Mouse (Mus musculus): ENCODE measurements around the gene Apc2.
"Not testable (repeated sequence)": the region's sequence is repeated elsewhere in the genome, so short reads cannot be mapped to it uniquely, and the experiment has no call there.

The Apc2 gene

GRCm38 (mm10) chr10:80295618-80296425 is at the start of gene Apc2:
Apc2 (plus strand) TSS chr10:80295977.
- peak; percentile 76 to 81 for DNase-seq

GRCm38 (mm10) chr10:80247849-80248248 is 47.9 kb upstream of the Apc2 start:
- DNase-seq, result no peak

DNA sequence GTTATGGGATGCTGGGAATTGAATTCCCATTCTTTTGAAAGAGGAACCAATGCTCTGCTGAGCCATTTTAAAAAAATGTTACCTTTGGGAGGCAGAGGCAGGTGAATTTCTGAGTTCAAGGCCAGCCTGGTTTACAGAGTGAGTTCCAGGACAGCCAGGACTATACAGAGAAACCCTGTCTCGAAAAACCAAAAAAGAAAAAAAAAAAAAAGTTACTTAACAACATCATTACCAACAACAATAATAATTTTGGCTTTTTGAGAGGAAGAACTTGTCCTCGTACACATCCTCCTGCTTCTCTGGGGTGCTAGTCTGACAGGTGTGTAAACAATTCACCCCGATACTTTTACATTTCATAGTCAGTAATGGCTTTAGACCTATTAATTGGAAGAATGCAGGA is 47.3 kb upstream of the Apc2 start:
- not testable (repeated sequence) for DNase-seq

- DNase-seq, result peak; percentile 95 to 97
Measured at GRCm38 (mm10) chr10:80248971-80249640, 46.7 kb upstream of the Apc2 start, which contains the start of gene Ndufs7. Ndufs7 (plus strand) TSS chr10:80249121.

DNA sequence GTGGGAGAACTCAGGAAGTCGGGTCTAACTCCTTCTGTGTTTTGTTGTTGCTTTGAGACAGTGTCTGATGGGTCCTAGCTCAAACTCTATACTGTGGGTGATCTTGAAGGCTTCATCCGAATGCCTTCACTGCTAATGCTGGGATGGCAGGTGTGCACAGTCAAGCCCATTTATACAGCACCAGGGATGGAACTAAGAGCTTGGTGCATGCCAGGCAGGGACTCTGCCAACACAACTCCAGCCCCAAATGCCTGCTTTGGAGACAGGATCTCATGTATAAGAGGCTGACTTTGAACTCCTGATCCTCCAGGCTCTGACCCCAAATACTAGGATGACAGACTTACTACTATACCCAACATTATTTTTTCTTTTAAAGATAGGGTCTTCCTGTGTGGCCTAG is 45.7 kb upstream of the Apc2 start:
- no peak for DNase-seq

DNA sequence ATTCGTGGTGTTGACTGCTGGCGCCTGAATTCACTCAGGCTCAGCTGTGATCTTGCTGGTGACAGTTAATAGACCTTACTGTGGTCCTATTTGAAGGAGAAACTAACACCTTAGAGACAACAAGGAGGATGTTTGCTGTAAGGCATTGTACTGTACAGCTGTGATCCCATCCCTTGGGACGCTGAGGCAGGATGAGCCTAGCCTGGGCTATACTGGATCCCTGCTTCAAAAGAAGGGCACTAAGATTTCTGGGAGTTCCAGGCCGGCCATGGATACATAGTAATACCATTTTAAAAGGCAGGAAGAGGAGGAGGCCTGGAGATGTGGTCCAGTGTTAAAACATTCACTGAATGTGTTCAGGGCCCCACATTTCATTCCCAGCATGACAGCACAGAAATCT is 45.2 kb upstream of the Apc2 start:
- no peak for DNase-seq

- no peak for DNase-seq
Measured at GRCm38 (mm10) chr10:80252011-80252410, 43.8 kb upstream of the Apc2 start.

DNA sequence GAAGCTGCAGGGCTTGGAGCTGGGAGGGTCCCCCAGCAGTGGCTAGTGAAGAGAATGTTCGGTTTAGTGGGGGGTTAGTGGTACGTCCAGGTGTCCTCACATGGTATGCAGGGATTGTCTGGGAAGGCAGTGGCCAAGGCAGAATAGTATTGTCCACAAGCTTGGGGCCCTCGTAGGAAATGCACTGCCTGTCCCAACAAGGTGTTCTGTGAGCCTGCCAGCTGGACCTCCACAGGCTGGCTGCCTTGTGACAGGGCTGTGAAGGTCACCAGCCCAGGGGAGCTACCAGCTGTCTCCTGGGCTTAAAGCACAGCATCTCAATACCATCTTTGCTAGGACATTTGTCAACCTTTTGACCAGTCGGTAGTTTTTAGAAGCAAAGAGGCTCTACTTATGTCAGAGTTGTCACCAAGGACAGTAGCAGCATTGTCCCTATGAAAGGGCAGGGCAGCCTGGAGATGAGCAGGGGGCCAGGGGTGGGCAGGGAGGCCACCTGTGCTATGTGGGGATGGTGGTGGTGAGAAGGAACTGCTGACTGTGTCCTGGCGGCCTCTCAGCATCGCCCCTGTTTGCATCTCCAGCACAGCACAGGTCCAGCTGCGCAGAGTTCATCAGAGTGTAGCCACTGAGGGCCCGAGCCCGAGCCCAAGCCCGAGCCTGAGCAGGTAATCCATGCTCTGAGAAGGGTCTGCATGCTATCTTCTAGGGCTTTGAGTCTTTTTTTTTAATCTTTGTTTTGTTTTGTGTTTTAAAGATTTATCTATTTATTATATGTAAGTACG is 43.1 kb upstream of the Apc2 start:
- DNase-seq, result no peak

DNA sequence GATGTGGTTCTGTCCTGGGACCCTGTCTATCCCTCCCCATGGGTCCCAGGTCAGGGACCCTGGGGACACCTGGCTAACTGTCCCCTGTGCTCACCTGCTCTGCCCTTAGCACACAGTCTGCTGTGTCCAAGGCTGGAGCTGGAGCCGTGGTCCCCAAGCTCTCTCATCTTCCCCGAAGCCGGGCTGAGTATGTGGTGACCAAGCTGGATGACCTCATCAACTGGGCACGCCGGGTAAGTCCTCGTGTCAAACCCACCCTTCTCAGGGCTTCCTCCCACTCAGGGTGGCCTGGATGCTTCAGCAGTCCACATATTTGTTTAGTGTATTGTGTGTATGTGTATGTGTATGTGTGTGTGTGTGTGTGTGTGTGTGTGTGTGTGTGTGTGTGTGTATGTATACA is 42.2 kb upstream of the Apc2 start:
- peak in 1 of 2 experiments; percentile 38 for DNase-seq

DNA sequence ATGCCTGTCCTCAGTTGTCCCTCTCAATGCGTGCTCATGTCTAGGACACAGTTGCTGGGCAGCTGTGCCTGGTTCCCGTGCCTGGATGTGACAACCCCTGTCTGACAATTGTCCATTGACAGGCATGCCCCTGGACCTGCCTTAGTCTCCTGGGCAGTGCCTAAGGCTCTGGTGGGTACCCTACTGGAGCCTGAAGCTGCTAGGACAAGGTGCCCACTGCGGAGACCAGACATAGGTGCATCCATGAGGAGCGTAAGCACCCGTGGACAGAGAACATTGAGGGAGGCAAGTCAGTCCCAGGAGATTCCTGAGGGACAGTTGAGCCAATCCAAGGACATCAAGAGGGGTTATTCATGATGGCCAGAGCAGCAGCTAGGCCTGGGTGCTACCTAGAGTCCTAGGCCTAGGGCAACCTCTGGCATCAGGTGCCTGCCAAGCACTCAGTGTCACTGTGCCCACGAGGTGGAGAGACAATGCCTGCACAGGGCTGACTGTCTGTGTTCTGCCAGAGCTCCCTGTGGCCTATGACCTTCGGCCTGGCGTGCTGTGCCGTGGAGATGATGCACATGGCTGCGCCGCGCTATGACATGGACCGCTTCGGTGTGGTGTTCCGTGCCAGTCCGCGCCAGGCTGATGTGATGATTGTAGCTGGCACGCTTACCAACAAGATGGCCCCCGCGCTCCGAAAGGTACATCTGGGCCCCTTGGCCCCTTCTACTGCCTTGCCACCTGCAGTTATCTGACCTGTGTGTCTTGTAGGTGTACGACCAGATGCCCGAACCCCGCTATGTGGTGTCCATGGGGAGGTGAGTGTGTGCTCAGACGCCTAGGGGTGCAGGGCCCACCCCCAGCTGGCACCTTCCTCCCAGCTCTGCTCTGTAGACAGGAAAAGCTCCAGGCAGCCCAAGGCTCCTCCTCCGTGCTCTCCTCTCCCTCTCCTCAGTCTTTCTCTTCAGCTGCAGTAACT is 41.2 kb upstream of the Apc2 start:
- peak in 1 of 2 experiments; percentile 27 for DNase-seq

DNA sequence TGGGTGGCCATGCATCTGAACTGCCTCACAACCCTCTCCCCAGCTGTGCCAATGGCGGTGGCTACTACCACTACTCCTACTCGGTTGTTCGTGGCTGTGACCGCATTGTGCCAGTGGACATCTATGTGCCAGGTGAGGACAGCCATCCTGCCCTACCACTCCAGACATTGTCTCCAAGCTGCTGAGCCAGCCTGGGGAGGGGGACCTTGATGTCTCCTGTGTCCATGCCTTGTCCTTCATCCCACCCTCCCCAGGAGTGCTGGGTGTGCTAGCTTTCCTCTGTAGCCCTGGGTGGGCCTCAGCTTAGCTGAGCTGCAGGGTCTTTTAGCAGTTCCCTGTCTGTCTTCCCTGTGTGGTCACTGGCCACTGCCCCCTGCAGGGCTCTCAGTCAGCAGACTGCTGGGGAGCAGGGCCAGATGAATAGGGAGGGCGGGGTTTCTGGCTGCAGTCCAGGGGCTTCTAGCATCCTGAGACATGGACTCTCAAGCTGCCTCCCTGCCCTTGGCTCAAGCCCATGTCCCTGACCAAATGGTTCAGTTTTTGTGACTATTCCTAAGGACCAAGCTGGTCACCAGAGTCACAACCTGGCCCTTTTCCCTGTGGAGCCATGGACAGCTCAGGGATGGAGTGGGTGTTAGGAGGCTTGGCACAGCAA is 39.8 kb upstream of the Apc2 start:
- DNase-seq, result peak; percentile 30 to 55

DNA sequence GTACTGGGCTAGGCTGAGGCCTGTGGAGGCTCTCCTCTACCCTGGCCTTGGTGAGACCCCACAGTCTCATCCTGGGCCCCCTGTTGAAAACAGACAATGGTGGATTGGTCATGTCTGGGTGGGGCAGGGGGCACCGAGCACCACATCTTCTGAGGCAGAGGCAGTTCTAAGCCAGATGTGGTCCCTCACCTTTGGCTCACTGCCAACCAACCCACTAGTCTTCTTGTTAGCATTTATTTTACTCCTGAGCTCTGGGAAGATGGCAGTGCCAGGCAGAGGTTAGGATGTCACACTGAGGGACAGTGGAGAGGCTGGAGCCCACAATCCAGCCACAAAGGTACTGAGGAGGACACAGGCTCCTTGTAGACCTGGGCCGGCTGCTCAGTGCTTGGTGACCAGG is 37.8 kb upstream of the Apc2 start:
- peak in 1 of 2 experiments; percentile 27 for DNase-seq

DNA sequence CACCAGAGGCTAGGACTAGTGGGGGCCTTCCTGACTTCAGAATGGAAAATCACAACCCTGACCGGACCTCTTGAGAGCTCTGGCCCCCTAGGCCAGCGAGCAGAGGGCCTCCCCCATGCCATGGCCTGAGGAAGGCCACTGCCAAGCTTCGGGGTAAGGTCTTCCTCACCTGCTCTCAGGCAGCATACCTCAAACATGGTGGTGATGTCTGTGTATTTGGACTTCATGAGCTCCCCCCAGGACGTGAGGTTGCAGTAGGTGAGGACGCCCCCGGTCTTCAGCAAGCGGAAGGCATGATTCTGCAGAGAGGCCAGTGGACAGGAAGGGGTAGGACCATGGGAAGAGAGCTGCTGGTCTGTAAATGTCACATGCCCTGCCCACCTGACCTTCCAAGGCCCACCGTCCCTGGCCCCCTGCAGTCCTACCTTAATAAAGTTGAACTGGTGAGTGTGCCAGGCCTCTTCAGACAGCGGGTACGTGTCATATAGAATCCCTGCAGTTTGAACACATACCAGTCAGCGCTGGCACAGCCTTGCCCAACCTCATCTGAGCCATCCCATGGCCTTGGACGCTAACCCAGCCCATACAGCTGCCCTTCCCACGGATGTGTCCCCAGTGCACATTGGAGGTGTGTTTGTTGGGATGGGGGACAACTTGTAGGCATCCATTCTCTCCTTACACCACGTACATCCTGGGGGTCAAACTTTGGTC is 36.9 kb upstream of the Apc2 start:
- DNase-seq, result no peak

GRCm38 (mm10) chr10:80259463-80259805 is 36.3 kb upstream of the Apc2 start:
- no peak for DNase-seq

GRCm38 (mm10) chr10:80259861-80260641 is 35.7 kb upstream of the Apc2 start:
- peak; percentile 54 to 72 for DNase-seq

DNA sequence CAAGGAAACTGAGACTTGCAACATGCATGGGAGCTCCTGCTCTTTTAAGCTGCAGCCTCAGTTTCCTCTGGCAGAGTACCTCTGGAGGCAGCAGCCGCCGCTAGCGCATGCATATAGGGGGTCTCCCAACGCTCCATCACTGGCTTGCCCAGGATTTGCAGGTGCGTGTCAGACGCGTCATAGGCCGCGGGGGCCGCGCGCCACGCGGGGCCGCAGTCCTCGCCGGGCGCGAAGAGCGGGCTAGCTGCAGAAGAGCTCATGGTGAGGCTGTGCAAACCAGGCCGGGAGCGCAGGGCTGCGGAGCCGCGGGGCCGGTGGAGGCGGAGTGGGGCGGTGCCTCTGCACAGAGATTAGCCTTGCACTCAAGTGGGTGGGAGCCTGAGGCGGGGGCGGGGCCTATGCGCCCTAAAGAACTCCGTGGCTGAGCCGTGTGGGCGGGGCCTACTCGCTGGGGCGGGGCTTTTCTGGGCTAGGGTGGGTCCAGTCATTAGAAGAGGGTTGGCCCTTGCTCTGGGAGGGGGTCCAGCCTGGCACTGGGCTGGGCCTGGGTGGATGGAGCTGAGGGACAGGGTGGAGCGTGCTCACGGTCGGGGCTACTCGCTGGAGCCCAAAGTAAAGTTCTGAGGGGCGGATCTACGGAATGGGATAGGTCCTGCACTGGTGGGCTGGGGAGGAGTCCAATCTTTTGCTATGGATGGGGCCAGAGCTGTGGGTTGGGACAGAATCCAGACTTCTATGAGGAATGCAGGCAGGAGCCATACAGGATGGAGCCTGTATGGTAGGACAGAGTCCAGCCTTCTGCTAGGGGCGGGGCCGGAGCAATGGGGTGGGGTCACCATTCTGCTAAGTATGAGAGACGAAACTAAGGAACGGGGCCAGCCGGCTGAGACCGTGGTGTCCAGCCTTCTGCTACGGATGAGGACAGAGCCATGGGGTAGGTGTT is 34.9 kb upstream of the Apc2 start, which contains the start of the genes Gamt and Dazap1:
Gene Gamt, minus strand, starts transcription at position 371 of the 943 bp plus-strand sequence.
Gene Dazap1, plus strand, starts transcription at position 845 of the 943 bp plus-strand sequence.
- DNase-seq, result peak; percentile 99

- peak; percentile 99 for DNase-seq
Measured at GRCm38 (mm10) chr10:80261585-80261968, 34.2 kb upstream of the Apc2 start.

- DNase-seq, result no peak
Measured at GRCm38 (mm10) chr10:80262169-80262568, 33.6 kb upstream of the Apc2 start.
